Mouse (Mus musculus) MEL (cell line): ENCODE data around the gene Thap8.

Source experiments
- CTCF ChIP-seq, 3 experiments: IDR thresholded peaks in 2 of 3; conservative IDR thresholded peaks in 1 of 3; 2 replicates each; pipeline ENCODE4 v1.5.1; 2011 to 2012; ENCODE audit warnings: low read length in 3 of 3, low read depth in 2 of 3, mild to moderate bottlenecking in 2 of 3, improper control_type of control experiment in 1 of 3, inconsistent platforms in 1 of 3, mixed read lengths in 1 of 3, moderate library complexity in 1 of 3; ENCODE audit not compliant: control insufficient read depth in 1 of 3, insufficient read depth in 1 of 3, poor library complexity in 1 of 3, severe bottlenecking in 1 of 3
- GATA1 ChIP-seq: IDR thresholded peaks from 2 replicates; pipeline ENCODE4 v1.6.1; 2011; ENCODE audit warnings: low read depth, low read length, improper control_type of control experiment
- MAFK ChIP-seq: IDR thresholded peaks from 2 replicates; pipeline ENCODE4 v1.6.1; 2011; ENCODE audit warnings: low read depth, mild to moderate bottlenecking, low read length, improper control_type of control experiment, borderline replicate concordance
- POLR2AphosphoS2 ChIP-seq: IDR thresholded peaks from 2 replicates; pipeline ENCODE4 v1.6.1; 2011; ENCODE audit warnings: low read length, improper control_type of control experiment
- TAL1 ChIP-seq: IDR thresholded peaks from 2 replicates; pipeline ENCODE4 v1.6.1; 2012; ENCODE audit warnings: mild to moderate bottlenecking, inconsistent platforms, low read length, moderate library complexity, mixed read lengths

DNA sequence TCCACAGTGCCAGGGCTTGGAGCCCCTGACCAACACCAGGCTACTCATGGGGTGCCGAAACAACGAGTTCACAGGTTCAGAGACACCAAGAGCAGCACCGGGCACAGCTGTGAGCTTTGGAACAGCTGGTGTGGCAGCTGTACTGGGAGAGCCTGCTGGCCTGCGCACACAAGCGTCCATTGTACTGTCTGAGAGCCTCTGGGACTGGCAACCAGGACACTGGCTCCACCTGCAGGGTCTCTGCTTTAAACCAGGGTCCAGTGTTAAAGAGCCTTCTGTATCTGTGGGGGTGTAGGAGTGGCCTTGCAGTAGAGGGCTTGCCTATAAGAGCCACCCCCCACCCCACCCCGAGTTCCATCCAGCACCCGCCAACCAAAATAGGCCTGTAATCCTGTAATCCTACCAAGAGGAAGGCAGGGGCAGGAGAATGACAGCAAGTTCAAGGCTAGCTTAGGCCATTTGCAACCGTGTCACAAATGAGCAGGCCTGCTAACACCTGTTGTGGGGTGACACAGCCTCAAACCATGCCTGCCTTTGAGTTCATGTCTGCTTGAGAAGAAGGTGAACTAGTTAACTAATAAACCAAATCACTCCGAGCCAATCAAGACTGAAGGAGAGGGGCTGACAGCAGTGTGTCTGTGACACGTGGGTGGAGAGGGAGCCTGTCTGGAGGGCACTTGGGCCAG, 10.0 kb downstream of the Thap8 start:
- TF ChIP-seq CTCF (IDR thresholded peaks at IDR 0.05 in 2 of 3, conservative IDR thresholded peaks at IDR 0.05 in 1 of 3; ENCODE audit: control insufficient read depth in 1 of 3, insufficient read depth in 1 of 3, low read depth in 2 of 3, low read length in 3 of 3, poor library complexity in 1 of 3, severe bottlenecking in 1 of 3) (no peak), POLR2AphosphoS2 (no peak), GATA1 (no peak), TAL1 (no peak), MAFK (no peak)
